Mouse (Mus musculus): ENCODE data around the gene Ppp1r12a. TPM values are rescaled to one million over a fixed set of nuclear protein-coding genes. Genes with fewer than 3 reads are reported as not detected.

Gene Ppp1r12a
- polyA plus RNA-seq, 1 experiment from 2014 or later: 84.1 TPM

GRCm38 (mm10) chr10:108143991-108144525, 17.9 kb upstream of the Ppp1r12a start:
- H3K9me3 ChIP-seq (ENCODE audit: control insufficient read depth): no peaks in the 10 kb centered on the region
- H3K27me3 ChIP-seq (replicated peaks; ENCODE audit: control insufficient read depth, insufficient read depth, low read length): no peaks in the 10 kb centered on the region
- 79% methylated on average over 4 of the region's 4 CpGs for WGBS
- H3K4me2 ChIP-seq (replicated peaks; ENCODE audit: low read depth): no peak overlapping the region
- no peaks in the 10 kb centered on the region for H3K36me3 ChIP-seq (ENCODE audit: control insufficient read depth, insufficient read depth)
- no peak overlapping the region for H3K9ac ChIP-seq (ENCODE audit: low read depth, low read length)
- no peaks in the 10 kb centered on the region for H3K4me1 ChIP-seq (replicated peaks; ENCODE audit: control insufficient read depth, insufficient read depth, low read length)
- no peak overlapping the region for H3K4me3 ChIP-seq (ENCODE audit: low read depth, low read length)
- TF ChIP-seq CTCF (IDR thresholded peaks at IDR 0.05; ENCODE audit: low read depth): no peak
- no peak overlapping the region for H3K27ac ChIP-seq (ENCODE audit: low read depth, low read length)
- no peak for ATAC-seq

- no peak overlapping the region for H3K27ac ChIP-seq (ENCODE audit: low read depth, low read length)
- H3K9ac ChIP-seq (ENCODE audit: low read depth, low read length): no peak overlapping the region
- no peaks in the 10 kb centered on the region for H3K4me1 ChIP-seq (replicated peaks; ENCODE audit: control insufficient read depth, insufficient read depth, low read length)
- H3K36me3 ChIP-seq (ENCODE audit: control insufficient read depth, insufficient read depth): no peaks in the 10 kb centered on the region
- WGBS: 89% methylated on average over 9 of the region's 9 CpGs
- no peaks in the 10 kb centered on the region for H3K27me3 ChIP-seq (replicated peaks; ENCODE audit: control insufficient read depth, insufficient read depth, low read length)
- TF ChIP-seq CTCF (IDR thresholded peaks at IDR 0.05; ENCODE audit: low read depth): no peak
- H3K4me3 ChIP-seq (ENCODE audit: low read depth, low read length): no peak overlapping the region
- H3K4me2 ChIP-seq (replicated peaks; ENCODE audit: low read depth): no peak overlapping the region
- no peaks in the 10 kb centered on the region for H3K9me3 ChIP-seq (ENCODE audit: control insufficient read depth)
- ATAC-seq: no peak
These were observed 16.3 kb upstream of the Ppp1r12a start for GRCm38 (mm10) chr10:108145701-108146100.

GRCm38 (mm10) chr10:108147031-108147430, 15.0 kb upstream of the Ppp1r12a start:
- H3K27ac ChIP-seq (ENCODE audit: low read depth, low read length): no peak overlapping the region
- no peaks in the 10 kb centered on the region for H3K36me3 ChIP-seq (ENCODE audit: control insufficient read depth, insufficient read depth)
- no peaks in the 10 kb centered on the region for H3K9me3 ChIP-seq (ENCODE audit: control insufficient read depth)
- WGBS: 69% methylated on average over 9 of the region's 9 CpGs
- no peaks in the 10 kb centered on the region for H3K4me1 ChIP-seq (replicated peaks; ENCODE audit: control insufficient read depth, insufficient read depth, low read length)
- H3K4me3 ChIP-seq (ENCODE audit: low read depth, low read length): no peak overlapping the region
- TF ChIP-seq CTCF (IDR thresholded peaks at IDR 0.05; ENCODE audit: low read depth): no peak
- no peak for ATAC-seq
- H3K4me2 ChIP-seq (replicated peaks; ENCODE audit: low read depth): no peak overlapping the region
- no peak overlapping the region for H3K9ac ChIP-seq (ENCODE audit: low read depth, low read length)
- H3K27me3 ChIP-seq (replicated peaks; ENCODE audit: control insufficient read depth, insufficient read depth, low read length): no peaks in the 10 kb centered on the region

- no peak overlapping the region for H3K4me2 ChIP-seq (replicated peaks; ENCODE audit: low read depth)
- ATAC-seq: no peak
- no peaks in the 10 kb centered on the region for H3K36me3 ChIP-seq (ENCODE audit: control insufficient read depth, insufficient read depth)
- 81% methylated on average over 3 of the region's 3 CpGs for WGBS
- H3K27me3 ChIP-seq (replicated peaks; ENCODE audit: control insufficient read depth, insufficient read depth, low read length): no peaks in the 10 kb centered on the region
- no peak for TF ChIP-seq CTCF (IDR thresholded peaks at IDR 0.05; ENCODE audit: low read depth)
- H3K27ac ChIP-seq (ENCODE audit: low read depth, low read length): no peak overlapping the region
- H3K4me3 ChIP-seq (ENCODE audit: low read depth, low read length): no peak overlapping the region
- no peaks in the 10 kb centered on the region for H3K9me3 ChIP-seq (ENCODE audit: control insufficient read depth)
- no peak overlapping the region for H3K9ac ChIP-seq (ENCODE audit: low read depth, low read length)
- H3K4me1 ChIP-seq (replicated peaks; ENCODE audit: control insufficient read depth, insufficient read depth, low read length): 0 out of 2 replicates have a peak, but pooled peaks cover 6% of the 10 kb centered on the region
These were observed 8.7 kb upstream of the Ppp1r12a start for GRCm38 (mm10) chr10:108153301-108153700.

GRCm38 (mm10) chr10:108155042-108155686, 6.8 kb upstream of the Ppp1r12a start:
- 54% methylated on average over 21 of the region's 21 CpGs for WGBS
- Histone ChIP-seq H3K4me3 (ENCODE audit: low read depth, low read length) (no peak overlapping the region), H3K36me3 (ENCODE audit: control insufficient read depth, insufficient read depth) (no peaks in the 10 kb centered on the region), H3K9ac (ENCODE audit: low read depth, low read length) (no peak overlapping the region), H3K9me3 (ENCODE audit: control insufficient read depth) (no peaks in the 10 kb centered on the region), H3K27ac (ENCODE audit: low read depth, low read length) (no peak overlapping the region; the same call in 1 of the 2 replicates), H3K4me2 (replicated peaks; ENCODE audit: low read depth) (no peak overlapping the region), H3K4me1 (replicated peaks; ENCODE audit: control insufficient read depth, insufficient read depth, low read length) (0 out of 2 replicates have a peak, but pooled peaks cover 6% of the 10 kb centered on the region), H3K27me3 (replicated peaks; ENCODE audit: control insufficient read depth, insufficient read depth, low read length) (no peaks in the 10 kb centered on the region)
- ATAC-seq: no peak
- no peak for TF ChIP-seq CTCF (IDR thresholded peaks at IDR 0.05; ENCODE audit: low read depth)

GRCm38 (mm10) chr10:108155687-108156067, 6.3 kb upstream of the Ppp1r12a start:
- no peak overlapping the region for H3K9ac ChIP-seq (ENCODE audit: low read depth, low read length)
- H3K4me1 ChIP-seq (replicated peaks; ENCODE audit: control insufficient read depth, insufficient read depth, low read length): 0 out of 2 replicates have a peak, but pooled peaks cover 6% of the 10 kb centered on the region
- no peak overlapping the region for H3K4me2 ChIP-seq (replicated peaks; ENCODE audit: low read depth)
- WGBS: 62% methylated on average over 7 of the region's 7 CpGs
- H3K4me3 ChIP-seq (ENCODE audit: low read depth, low read length): no peak overlapping the region
- TF ChIP-seq CTCF (IDR thresholded peaks at IDR 0.05; ENCODE audit: low read depth): no peak
- no peaks in the 10 kb centered on the region for H3K9me3 ChIP-seq (ENCODE audit: control insufficient read depth)
- H3K36me3 ChIP-seq (ENCODE audit: control insufficient read depth, insufficient read depth): no peaks in the 10 kb centered on the region
- ATAC-seq: no peak; the same call in 1 of the 2 replicates
- H3K27ac ChIP-seq (ENCODE audit: low read depth, low read length): no peak overlapping the region; the same call in 1 of the 2 replicates
- no peaks in the 10 kb centered on the region for H3K27me3 ChIP-seq (replicated peaks; ENCODE audit: control insufficient read depth, insufficient read depth, low read length)
